Mouse (Mus musculus): ENCODE data around the gene Rundc3a.
A peak's percentile ranks its signal among the peaks of the same experiment; 100 is the strongest.
"Not testable (repeated sequence)": the region's sequence is repeated elsewhere in the genome, so short reads cannot be mapped to it uniquely, and the experiment has no call there.

Rundc3a gene

GRCm38 (mm10) chr11:102409795-102410330, 16.7 kb downstream of the Rundc3a start:
- DNase-seq (ENCODE audit: low spot score) = peak; percentile 5

GRCm38 (mm10) chr11:102410345-102410744, 17.1 kb downstream of the Rundc3a start:
- DNase-seq (ENCODE audit: low spot score) = not testable (repeated sequence)

- peak; percentile 3 for DNase-seq (ENCODE audit: low spot score)
Observed at GRCm38 (mm10) chr11:102411061-102411460, 17.9 kb downstream of the Rundc3a start.

- peak; percentile 80 for DNase-seq (ENCODE audit: low spot score)
Observed at GRCm38 (mm10) chr11:102411704-102412103, 18.5 kb downstream of the Rundc3a start.

GRCm38 (mm10) chr11:102413059-102413458, 19.9 kb downstream of the Rundc3a start:
- DNase-seq (ENCODE audit: low spot score) = peak; percentile 3

GRCm38 (mm10) chr11:102415034-102415802, 22.0 kb downstream of the Rundc3a start:
- no peak for DNase-seq (ENCODE audit: low spot score)

- no peak for DNase-seq (ENCODE audit: low spot score)
Observed at GRCm38 (mm10) chr11:102417160-102417559, 24.0 kb downstream of the Rundc3a start.

- no peak for DNase-seq (ENCODE audit: low spot score)
Observed at GRCm38 (mm10) chr11:102418887-102419286, 25.7 kb downstream of the Rundc3a start.

GRCm38 (mm10) chr11:102421559-102421958, 28.4 kb downstream of the Rundc3a start:
- no peak for DNase-seq (ENCODE audit: low spot score)

GRCm38 (mm10) chr11:102424666-102425065, 31.5 kb downstream of the Rundc3a start:
- no peak for DNase-seq (ENCODE audit: low spot score)

- no peak for DNase-seq (ENCODE audit: low spot score)
Observed at GRCm38 (mm10) chr11:102425555-102426316, 32.5 kb downstream of the Rundc3a start.

GRCm38 (mm10) chr11:102428981-102429540, 35.9 kb downstream of the Rundc3a start:
- DNase-seq (ENCODE audit: low spot score) = no peak

GRCm38 (mm10) chr11:102429551-102429950, 36.3 kb downstream of the Rundc3a start:
- no peak for DNase-seq (ENCODE audit: low spot score)

- peak; percentile 90 for DNase-seq (ENCODE audit: low spot score)
Observed at GRCm38 (mm10) chr11:102430121-102431017, 37.2 kb downstream of the Rundc3a start, which contains the start of gene Grn. TSS of gene Grn (plus strand) at chr11:102430315.

GRCm38 (mm10) chr11:102431018-102431645, 37.9 kb downstream of the Rundc3a start:
- DNase-seq (ENCODE audit: low spot score) = no peak

- DNase-seq (ENCODE audit: low spot score) = no peak
Observed at GRCm38 (mm10) chr11:102431728-102432114, 38.5 kb downstream of the Rundc3a start.

GRCm38 (mm10) chr11:102432115-102432843, 39.1 kb downstream of the Rundc3a start:
- no peak for DNase-seq (ENCODE audit: low spot score)

- no peak for DNase-seq (ENCODE audit: low spot score)
Observed at GRCm38 (mm10) chr11:102432896-102433295, 39.7 kb downstream of the Rundc3a start.

GRCm38 (mm10) chr11:102433866-102434265, 40.7 kb downstream of the Rundc3a start:
- no peak for DNase-seq (ENCODE audit: low spot score)

- peak; percentile 79 for DNase-seq (ENCODE audit: low spot score)
Observed at GRCm38 (mm10) chr11:102434406-102434805, 41.2 kb downstream of the Rundc3a start.

Measured in testis, postnatal 14 days (tissue).